Mouse (Mus musculus) mesoderm, embryonic 11.5 days (tissue): ENCODE data around the gene Prelid1.

Source experiments
- DNase-seq: peaks from one replicate; pipeline ENCODE4 v3.0.0-alpha.2; 2012; ENCODE audit warnings: low read depth, low spot score

Gene Prelid1

GRCm38 (mm10) chr13:55319931-55320533 is at the start of gene Prelid1:
TSS of gene Prelid1 (plus strand) at chr13:55320500.
- DNase-seq = no peak

GRCm38 (mm10) chr13:55277203-55277602 is 43.1 kb upstream of the Prelid1 start:
- peak; percentile 16 for DNase-seq

- DNase-seq = no peak
These were observed 42.7 kb upstream of the Prelid1 start for GRCm38 (mm10) chr13:55277646-55278045.

- DNase-seq = no peak
These were observed 31.4 kb upstream of the Prelid1 start for GRCm38 (mm10) chr13:55288854-55289253.

DNA sequence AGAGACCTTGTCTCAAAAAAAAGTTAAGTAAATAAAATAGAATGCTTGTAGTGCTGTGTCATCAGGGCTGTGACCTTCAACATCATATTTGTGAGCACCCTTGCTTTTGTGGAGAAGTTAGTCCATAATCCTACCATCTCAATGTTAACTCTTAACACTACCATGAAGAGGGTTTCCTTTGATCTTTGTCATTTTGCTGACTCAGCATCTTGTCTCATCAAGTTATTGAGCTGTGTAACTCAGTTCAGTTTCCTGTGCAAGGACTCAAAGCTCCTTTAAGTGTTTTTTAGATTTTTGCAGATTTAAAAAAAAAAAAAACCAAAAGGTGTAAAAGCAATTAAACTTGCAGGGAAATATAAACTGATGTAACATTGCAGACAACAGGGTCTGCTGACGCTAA is 23.5 kb upstream of the Prelid1 start:
- no peak for DNase-seq

DNA sequence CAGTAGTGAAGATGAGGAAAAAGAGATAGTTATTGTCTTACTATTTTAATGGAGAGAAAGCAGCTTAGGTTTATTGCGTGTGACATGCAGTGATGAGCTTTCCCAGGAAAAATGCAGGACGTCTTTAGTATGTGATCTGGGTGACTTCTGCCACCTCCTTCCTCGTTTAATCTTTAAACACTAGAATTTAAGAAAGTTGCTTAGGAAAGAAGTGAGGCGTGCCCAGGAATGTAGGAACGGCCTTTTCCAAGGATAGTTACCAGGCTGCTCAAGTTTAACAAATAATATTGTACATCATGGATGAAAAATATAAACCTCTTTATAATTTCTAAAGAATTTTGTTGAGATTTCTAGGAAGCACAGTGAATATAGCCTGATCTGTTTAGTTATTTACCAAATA is 19.4 kb upstream of the Prelid1 start:
- DNase-seq = no peak

- DNase-seq = no peak
These were observed 8.2 kb upstream of the Prelid1 start for GRCm38 (mm10) chr13:55312028-55312630.

DNA sequence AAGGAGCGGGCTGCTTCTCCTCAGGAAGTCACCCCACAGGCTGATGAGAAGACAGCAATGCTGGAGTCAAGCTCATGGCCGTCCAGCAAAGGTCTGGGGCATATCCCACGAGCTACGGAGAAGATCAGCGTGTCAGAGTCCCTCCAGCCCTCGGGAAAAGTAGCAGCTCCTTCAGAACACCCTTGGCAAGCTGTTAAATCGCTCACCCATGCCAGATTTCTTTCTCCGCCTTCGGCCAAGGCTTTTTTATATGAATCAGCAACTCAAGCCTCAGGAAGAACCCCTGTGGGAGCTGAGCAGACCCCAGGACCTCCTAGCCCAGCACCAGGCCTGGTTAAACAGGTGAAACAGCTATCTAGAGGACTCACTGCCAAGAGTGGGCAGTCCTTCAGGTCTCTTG is 7.2 kb upstream of the Prelid1 start:
- DNase-seq = no peak

DNA sequence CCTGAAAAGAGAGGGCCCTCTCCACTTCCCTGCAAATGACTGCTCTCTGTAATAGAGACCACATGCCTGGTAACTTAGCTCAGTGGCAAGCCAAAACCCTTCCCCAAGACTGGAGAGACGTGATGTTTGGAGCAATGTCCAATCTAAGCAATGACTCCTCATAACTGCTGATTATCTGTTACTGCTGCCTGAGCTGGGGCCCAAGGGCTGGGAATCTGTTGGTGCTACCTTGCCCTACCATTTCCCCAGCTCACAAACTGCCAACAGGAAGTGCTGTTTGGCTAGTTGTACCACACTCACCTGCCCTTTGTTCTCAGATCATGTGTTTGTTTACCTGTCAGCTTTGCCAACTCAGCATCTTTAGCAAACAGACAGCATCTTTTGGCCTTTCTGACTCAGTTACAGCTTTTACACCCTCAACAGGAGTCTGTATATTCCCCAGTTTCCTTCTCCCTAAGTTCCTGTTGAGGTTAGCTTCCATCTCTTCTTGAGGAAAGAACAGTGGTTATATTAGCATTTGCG is 5.3 kb upstream of the Prelid1 start:
- no peak for DNase-seq

- no peak for DNase-seq
These were observed 1.9 kb upstream of the Prelid1 start for GRCm38 (mm10) chr13:55318351-55318750.

GRCm38 (mm10) chr13:55321434-55322129 is 1.3 kb downstream of the Prelid1 start, which contains the start of gene Rab24:
TSS of gene Rab24 (minus strand) at chr13:55321946.
- DNase-seq = peak; percentile 91

GRCm38 (mm10) chr13:55322130-55322825 is 2.0 kb downstream of the Prelid1 start:
- peak; percentile 45 for DNase-seq

DNA sequence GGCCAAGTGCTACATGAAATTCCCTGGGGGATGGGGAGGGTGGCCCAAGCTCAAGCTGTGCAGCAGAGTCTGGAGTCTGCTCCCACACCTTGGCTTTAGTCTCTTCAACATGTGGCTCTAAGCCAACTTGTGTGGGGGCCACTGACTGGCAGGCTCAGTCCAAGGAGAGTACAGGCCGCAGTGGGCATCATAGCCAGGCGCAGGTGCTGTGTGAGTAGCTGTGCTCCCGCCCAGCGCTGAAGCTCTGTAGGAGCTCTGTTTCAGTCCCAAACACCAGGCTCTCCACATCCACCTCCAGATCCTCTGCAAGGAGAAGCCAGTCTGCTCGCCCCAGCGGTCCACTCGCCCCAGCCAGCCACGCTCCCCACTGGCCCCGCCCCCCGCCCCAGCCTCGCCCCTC is 5.3 kb downstream of the Prelid1 start:
- no peak for DNase-seq

DNA sequence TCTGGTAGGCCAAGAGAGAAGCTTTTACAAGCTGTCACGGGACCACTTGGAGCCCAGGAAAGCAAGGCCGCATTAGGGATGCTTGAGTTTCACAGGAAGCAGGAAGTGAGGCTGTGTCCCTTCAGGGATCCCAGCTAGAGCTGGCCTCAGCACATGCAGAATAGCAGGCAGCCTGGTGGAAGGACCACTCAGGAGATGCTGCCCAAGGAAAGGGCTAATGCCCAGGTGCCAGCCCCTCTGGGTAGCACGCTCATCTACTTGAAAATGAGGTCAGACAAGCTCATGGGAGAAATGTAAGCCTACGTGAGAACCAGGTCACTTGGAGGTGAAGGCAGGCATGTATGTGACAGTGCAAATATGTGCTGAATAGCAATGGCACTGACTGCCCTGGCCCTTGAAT is 6.9 kb downstream of the Prelid1 start:
- no peak for DNase-seq

DNA sequence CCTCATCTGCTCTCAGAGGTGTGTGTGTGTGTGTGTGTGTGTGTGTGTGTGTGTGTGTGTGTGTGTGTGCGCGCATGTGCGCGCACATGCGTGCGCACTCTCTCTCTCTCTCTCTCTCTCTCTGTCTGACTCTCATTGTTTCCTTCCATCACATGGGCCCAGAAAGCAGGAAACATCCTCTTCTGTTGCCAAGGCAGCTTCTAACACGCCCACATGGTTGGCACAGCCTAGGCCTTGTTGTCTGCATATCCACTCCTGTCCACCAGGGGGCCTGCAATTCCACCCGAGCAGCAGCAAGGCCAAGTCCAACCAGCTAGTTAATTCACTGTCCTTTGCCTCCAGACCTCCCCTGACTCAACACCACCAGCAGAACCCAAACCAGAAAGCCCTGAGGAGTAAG is 7.3 kb downstream of the Prelid1 start:
- DNase-seq = peak; percentile 90

- no peak for DNase-seq
These were observed 7.9 kb downstream of the Prelid1 start for GRCm38 (mm10) chr13:55328171-55328570.

DNA sequence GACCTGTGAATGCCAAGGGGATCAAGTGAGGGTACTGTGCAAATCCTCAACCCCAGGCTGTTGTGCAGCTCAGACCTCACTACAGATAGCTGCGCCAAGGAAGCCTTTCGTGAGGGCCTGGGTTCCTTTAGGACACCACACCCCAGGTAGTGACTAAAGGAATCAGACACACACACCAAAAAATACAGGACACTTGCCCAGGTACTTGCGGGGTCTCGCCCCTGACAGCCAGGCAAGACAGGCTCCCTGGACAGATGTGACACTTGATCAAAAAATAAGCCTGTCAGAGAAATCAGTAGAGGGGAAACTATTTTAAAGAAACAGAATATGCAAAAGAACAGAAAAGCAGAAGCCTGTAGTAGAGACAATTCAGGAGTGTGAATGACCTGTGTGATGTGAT is 8.3 kb downstream of the Prelid1 start:
- DNase-seq = no peak

DNA sequence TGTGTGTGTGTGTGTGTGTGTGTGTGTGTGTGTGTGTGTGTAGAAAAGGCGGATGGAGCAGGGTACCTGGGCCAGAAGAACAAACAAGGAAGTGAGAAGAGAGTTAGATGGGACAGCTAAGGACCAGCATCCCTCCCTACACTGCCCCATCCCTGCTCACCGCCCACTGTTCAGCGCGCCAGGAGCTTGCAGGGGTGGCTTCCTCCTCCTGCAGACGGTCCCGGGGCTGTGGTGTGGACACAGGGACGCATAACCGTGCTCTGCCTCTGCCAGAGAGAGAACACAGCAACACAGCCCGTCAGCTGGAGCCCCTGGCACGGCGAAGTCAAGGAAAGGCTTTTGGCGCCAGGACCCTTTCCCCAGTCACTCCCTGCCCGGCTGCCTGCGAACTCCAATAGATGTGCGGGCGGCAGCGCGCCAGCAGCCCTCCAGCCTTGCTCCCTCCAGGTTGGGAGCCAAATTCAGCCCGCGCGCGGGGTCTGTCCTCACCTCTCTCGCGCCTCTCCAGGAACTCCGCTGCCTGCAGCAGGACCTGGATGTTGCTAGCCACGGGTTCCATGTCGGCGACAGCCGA is 8.9 kb downstream of the Prelid1 start:
- DNase-seq = no peak

DNA sequence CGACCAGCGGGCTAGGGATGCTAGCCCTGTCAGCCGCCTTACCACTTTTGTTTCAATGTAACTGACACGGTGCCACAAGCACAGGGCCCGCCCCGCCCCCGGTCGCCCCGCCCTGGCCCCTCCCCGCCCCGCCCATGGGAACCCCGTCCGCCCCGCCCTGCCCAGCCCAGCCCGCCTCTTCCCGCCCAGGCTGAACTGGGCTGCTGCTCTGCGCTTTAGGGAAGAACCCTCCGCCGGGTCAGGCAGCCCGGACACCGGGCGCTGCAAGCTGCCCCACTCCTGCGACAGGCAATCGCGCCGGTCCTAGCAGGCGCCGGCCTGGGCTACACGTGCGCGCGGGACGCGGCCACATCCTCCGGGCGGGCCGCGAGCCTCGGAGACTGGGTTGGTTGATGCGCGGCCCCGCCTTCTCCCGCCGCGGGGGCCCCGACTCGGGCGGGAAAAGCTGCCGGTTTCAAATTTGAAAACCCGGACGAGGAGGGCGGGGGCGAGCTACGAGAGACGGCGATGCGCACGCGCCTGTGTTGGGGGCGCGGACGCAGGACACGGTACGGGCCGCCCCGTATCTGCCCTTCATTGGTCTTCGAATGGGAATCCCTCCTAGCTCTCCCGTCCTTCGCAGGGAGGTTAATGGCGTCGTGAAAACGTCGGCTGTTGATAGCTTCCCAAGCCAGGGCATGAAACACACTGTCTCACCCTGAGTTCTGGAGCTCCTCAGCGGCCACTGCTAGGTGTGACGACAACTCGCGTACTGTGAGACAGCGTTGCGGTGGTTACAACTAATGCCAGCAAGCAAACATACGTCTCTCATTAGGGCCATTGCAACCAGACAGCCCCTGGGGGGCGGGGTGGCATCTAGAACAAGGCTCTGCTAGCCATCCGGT is 9.6 kb downstream of the Prelid1 start, which contains the start of gene Mxd3:
Mxd3 (minus strand) TSS at position 141 of the 884 bp plus-strand sequence.
- DNase-seq = peak; percentile 89

DNA sequence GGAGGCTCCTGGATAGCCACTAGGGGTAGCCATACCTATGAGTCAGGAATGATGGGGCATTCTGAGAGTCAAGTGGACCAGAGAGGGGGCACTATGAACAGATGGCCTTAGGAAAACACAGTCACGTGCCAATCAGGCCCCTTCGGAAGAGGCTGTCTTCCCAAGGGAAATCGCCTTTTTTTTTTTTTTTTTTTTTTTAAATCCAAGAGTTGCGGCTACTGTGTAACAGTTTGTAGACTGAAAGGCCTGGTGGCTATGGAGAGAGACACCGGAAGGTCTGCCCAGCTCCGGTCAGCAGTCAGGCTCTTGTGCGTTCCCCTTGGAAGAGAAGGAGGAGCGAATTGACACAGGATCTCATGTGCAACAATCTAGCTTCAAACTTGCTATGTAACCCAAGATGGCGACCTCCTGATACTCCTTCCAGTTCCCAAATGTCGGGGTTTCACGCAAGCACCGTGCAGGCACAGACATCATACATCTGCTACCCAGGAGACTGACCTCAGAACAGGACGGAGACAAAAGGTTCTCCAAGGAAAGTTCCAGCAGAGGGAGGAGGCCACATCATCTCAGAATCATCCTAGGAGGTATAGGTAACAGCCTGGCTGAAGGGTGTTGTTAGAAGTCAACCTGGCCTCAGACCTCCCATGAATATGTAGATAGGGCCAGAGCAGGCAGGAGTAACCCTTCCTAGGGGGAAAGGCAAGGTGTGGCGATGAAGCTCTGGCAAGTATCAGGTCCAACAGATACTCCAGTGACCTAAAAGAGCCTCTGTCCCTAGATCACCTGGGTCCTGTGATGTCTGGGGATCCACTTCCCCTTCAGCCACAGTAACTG is 10.5 kb downstream of the Prelid1 start:
- no peak for DNase-seq
